Mouse (Mus musculus): ENCODE results near the gene Rest.

Rest gene

DNA sequence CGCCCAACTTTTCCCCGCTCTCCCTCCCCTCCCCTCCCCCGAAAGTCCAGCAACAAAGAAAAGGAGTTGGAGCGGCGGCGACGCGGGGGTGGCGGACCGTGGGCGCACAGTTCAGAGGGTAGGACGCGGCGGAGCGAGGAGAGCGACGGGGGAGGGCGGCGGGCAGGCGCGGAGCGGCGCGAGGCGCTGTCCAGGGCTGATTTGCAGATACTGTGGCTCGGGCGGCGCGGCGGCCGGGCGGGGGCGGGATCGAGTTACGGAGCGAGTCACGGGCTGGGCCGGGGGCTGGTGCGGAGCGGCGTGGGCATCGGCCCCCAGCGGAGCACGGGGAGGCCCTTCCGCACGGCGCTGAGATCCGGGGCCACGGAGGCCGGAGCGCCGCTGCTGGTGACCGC, 377 bp downstream of the Rest start:
- peak; percentile 75 for DNase-seq (ENCODE audit: low read depth, low spot score)

DNA sequence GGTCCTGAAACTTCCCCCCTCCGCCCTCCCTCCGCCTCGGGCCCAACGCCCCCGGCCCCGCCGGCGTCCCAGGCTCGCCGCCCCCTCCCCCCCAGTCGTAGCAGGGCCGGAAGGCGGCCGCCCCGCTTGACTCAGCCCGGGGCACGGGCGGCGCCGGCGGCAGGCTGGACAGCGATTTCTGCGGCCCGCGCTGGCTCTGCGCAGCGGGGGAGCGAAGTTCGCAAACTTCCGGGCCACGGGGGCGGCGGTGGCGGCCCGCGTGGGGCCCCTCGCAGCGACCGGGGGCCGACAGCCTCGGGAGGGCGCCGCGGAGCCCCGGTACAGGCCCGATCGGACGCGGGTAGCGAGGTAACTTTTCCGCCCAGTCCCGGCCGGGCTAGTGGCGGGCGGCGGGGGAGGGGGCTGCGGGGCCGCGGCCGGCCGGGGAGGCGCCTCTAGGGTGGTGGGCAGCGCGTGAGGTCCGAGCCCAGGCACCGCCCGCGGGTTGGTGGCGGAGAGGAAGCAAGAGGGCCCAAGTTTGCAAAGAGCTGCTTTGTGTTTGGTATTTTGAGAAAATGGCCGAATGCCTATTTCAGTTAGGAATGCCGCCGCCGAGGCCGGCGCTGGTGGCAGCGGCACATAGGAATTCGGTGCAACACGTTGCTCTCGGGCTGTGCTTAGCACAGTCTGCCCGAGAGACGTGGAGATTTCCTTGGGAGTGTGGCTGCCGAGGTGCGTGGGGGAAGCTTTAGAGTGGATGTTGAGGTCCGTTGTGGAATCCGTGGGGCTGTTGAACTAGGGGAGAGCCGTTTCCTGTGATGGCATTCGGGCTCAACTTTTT, 985 bp downstream of the Rest start:
- peak; percentile 69 for DNase-seq (ENCODE audit: low read depth, low spot score)

DNA sequence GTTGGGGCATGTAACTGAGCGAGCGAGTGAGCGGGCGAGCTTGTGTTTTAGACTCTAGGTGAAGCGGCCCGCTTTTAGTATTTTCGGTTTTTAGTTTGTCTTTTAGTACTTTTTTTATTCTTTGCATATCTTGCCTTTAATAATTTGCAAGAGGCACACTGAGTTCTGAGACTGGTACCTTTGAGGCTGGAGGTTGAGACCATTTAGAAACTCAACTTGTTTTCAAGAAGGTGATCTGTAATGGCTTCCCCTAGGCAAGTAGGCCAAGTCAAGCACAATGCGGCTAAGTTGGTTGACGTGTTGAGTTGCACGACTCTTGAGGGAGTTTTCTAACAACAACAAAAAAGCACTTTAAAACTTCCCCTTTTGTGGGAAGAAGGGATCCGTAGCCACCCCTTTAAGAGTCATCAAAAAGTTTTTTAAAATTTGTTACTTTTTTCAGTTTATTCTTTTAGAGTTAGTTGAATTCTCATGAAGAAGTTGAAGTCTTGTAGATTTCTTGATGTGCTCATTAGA, 1.7 kb downstream of the Rest start:
- peak; percentile 57 for DNase-seq (ENCODE audit: low read depth, low spot score)

DNA sequence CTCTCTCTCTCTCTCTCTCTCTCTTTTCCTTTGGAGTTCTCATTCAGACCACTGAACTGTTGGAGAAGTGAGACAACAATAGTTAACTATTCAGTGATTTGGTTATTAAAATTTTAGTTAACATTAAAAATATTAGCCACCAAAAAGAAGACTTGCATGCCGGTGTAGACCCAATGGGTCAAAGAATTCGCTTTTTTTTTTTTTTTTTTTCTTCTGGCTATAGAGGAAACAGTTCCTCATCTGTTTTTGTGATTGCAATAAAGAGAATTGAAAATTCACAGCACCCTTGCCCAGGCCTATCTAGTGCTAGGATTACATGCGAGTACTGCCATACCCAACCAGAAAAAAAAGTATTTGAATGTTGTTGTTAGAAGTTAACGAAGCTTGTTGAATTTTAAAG, 2.1 kb downstream of the Rest start:
- DNase-seq (ENCODE audit: low read depth, low spot score): no peak

DNA sequence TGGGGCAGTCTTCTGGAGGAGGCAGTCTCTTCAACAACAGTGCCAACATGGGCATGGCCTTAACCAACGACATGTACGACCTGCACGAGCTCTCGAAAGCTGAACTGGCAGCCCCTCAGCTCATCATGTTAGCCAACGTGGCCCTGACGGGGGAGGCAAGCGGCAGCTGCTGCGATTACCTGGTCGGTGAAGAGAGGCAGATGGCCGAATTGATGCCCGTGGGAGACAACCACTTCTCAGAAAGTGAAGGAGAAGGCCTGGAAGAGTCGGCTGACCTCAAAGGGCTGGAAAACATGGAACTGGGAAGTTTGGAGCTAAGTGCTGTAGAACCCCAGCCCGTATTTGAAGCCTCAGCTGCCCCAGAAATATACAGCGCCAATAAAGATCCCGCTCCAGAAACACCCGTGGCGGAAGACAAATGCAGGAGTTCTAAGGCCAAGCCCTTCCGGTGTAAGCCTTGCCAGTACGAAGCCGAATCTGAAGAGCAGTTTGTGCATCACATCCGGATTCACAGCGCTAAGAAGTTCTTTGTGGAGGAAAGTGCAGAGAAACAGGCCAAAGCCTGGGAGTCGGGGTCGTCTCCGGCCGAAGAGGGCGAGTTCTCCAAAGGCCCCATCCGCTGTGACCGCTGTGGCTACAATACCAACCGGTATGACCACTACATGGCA, 2.8 kb downstream of the Rest start:
- no peak for DNase-seq (ENCODE audit: low read depth, low spot score)

DNA sequence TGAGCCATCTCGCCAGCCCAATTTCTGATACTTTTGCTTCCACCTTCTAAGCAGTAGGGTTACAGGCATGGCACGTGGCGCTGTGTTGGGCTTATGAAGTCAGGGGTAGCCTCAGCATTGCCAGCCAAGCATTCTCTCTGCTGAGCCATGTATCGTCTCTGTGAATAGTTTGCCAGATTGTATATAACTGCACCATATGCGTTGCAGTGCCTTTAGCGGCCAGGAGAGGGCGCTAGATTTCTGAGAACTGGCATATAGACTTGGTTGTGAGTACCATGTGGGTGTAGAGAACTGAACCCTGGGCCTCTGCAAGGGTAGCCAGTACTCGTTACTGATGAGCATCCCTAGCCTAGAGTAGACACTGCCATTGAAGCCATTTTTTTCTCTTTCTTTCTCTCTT, 4.1 kb downstream of the Rest start:
- peak; percentile 61 for DNase-seq (ENCODE audit: low read depth, low spot score)

DNA sequence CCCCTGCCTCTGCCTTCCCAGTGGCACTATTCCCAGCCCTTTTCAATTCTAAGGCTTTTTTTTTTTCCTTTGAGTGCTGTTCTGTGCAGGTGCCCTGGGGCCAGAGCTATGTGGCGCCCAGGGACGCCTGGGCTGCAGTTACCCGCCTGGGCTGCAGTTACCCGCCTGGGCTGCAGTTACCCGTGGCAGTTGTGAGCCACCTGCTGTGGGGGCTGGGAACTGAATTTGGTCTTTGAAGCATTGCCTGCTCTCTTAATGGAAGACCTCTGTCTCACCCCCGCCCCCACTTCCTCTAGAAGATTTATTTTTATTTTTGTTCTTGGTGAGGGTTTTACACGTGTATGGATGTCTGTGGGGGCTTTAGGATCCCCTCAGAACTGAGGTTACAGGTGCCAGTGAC, 7.9 kb downstream of the Rest start:
- DNase-seq (ENCODE audit: low read depth, low spot score): peak; percentile 79

DNA sequence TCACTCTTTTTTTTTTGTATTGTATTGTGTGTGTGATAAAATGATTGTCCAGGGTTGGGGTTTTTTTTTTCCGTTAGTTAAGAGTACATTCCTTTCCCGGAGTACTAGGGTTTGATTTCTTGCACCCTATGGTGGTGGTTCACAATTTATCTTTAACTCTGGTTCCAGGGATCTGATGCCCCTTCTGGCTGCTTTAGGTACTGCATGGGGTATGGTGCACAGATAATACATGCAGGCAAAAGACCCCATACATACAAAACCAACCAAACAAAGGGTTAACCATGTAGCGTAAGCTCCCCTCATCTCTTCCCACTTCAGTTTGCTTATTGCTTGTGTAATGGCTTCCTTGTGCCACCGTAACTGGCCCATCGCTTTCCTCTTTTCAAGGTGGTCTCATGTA, 10.7 kb downstream of the Rest start:
- DNase-seq (ENCODE audit: low read depth, low spot score): peak; percentile 75

DNA sequence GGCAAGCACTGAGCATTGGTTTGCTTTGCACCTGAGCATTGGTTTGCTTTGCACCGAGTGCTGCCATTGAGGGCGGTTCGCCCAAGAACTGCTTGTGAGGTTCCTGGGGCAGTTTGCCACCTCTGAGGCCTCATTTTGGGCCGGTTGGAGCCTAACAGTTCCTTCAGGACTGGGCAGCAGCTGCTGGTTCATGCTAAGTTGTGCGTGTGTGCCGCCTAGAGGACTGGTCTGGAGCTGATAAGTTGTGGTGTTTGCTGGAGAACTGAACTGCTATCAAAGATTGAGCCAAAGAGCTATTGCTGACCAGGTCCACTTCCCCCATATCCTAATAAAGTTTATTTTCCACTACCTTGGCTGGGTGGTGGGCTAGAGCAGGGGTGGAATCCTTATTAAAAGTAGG, 11.9 kb downstream of the Rest start:
- DNase-seq (ENCODE audit: low read depth, low spot score): no peak

DNA sequence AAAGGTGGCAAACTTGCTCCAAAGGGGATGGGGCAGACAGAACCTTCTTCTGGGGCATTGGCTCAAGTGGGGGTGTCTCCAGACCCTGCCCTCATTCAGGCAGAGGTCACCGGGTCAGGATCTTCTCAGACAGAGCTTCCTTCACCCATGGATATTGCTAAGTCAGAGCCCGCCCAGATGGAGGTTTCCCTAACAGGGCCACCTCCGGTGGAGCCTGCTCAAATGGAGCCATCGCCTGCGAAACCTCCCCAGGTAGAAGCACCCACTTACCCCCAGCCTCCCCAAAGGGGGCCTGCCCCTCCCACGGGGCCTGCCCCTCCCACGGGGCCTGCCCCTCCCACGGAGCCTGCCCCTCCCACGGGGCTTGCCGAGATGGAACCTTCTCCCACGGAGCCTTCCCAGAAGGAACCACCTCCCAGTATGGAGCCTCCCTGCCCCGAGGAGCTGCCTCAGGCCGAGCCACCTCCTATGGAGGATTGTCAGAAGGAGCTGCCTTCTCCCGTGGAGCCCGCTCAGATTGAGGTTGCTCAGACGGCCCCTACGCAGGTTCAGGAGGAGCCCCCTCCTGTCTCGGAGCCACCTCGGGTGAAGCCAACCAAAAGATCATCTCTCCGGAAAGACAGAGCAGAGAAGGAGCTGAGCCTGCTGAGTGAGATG, 16.4 kb downstream of the Rest start:
- DNase-seq (ENCODE audit: low read depth, low spot score): no peak

DNA sequence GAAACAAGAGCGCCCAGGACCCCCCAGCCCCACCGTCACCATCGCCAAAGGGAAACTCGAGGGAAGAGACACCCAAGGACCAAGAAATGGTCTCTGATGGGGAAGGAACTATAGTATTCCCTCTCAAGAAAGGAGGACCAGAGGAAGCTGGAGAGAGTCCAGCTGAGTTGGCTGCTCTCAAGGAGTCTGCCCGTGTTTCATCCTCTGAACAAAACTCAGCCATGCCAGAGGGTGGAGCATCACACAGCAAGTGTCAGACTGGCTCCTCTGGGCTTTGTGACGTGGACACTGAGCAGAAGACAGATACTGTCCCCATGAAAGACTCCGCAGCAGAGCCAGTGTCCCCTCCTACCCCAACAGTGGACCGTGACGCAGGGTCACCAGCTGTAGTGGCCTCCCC, 17.0 kb downstream of the Rest start:
- no peak for DNase-seq (ENCODE audit: low read depth, low spot score)

DNA sequence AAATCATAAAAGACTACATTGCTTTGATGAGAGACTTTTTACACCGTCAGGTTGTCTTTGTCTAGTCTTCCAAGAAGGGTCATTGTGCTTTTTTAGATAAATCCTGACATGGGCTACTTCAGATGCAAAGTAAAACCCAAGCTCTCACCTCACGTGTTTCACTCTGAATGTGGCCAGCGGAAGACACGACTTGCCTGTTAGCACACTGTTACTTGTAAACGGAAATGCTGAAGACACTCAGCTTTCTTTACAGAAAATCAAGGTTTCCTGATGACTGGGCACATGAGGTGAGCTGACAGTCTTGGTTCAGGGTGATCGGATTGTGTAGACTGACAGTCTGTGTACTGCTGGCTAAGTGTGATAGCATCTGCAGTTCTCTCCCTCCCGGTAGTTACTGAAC, 20.4 kb downstream of the Rest start:
- DNase-seq (ENCODE audit: low read depth, low spot score): peak; percentile 27

DNA sequence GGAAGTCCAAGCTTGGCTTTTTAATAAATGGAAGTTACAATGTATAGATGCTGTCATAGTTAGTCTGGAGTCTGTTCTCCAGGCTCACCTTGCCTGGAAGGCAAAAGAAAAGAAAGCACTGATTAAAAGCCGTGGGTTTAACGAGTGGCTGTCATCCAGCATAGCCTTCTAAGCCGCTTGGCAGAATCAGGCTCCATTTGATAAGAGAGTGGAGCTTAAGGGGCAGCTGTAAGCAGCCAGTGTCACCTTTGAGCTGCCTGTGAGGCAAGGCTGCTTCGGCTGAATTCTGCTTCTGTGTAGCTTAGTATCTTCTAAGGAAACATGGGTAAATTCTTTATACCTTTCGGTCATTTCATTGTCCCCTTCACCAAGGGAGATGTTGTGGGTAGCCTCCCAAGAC, 21.6 kb downstream of the Rest start:
- no peak for DNase-seq (ENCODE audit: low read depth, low spot score)

DNA sequence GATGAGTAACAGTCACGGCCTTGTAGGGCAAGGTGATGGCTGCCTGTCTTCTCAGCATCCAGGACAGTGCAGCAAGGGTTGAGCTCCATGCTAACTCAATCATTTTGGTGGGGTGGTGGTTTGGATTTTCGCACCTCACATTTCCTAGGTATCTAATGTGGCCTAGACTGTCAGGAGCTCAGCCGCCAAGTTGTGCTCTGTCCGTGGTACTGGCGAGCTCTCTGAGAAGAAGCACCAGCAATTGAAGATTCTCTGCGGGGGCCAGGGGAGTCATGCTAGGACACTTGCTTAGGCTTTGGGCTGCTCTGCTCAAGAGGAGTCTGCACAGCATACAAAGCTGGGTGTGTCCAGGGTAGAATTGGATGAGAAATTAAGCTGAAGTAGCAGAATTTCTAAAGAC, 22.6 kb downstream of the Rest start:
- no peak for DNase-seq (ENCODE audit: low read depth, low spot score)

DNA sequence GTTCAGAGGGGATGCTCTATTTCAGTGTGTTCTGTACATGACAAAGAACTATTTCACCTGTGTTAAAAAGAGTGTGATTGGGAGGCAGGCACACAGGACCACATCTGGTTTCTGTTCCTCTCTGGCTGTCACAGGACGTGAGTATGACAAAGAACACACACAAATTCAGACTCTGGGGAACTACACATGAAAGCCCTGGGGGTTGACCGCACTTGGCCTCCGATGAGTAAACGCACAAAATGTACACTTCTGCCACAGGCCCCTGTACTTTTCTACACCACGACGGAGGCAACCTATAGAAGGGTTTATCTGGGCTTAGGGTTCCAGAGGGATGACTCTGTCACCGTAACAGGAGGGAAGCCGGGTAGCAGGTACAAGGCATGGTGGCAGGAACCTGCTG, 24.4 kb downstream of the Rest start:
- no peak for DNase-seq (ENCODE audit: low read depth, low spot score)

DNA sequence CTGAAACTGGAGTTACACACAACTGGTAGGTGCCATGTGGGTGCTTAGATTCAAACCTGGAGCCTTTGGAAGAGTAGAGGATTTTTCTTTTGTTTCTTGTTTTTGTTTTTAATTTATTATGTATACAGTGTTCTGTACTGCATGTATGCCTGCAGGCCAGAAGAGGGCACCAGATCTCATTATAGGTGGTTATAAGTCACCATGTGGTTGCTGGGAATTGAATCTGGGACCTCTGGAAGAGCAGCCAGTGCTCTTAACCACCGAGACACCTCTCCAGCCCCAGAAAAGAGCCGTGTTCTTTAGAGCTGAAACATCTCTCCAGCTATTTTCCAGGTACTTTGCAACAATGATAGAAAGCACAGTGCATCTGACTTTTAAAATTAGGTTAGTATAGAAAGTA, 25.3 kb downstream of the Rest start:
- no peak for DNase-seq (ENCODE audit: low read depth, low spot score)

DNA sequence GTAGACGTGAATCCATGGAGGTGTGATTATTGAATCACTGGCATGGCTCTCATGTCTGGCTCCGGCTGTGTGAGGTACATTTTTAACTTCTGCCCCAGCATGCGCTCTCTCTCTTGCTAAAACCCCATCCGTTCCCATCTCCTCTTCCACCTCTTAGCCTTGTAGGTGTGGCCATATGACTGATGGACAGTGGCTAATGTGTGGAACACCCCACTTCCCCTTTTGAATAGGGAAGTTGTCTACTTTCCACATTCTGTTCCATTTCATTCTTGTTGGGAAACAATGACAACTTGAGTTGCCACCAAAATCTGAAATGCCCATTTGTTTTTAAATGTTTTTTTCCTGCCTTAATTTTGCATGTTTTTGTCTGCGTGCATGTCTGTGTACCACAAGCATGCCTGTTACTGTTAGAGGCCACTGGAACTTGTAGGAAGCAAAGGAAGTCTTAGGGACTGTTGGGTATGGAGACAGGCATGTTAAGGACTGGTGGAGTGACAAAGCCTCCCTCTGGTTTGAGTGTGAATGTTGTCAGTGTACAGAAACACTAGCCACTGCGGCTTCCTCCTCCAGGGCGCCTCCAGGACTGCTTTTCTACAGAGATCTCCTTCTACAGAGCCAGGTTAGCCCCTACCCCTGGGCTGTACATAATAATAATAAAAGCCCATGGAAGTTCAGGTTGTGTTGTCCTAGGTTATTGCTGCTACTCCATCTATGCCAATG, 27.7 kb downstream of the Rest start:
- no peak for DNase-seq (ENCODE audit: low read depth, low spot score)

DNA sequence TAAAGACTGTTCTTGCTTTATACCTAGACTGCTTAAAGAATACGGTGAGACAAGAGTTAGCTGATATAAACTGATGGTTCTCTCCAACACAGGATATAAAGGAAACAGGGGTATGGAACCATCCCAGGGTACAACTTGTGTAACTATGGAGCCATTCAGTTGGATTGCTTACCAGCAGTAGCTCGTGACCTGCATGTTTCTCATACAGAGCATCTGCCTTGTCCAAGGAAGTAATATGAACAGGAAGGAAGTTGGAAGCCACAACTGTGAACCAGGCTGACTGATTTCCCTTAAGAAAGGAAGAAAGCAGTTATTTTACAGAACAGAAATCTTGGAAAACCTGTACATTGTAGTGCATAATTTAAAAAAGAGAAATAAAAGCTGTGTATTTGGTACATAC, 34.2 kb downstream of the Rest start:
- DNase-seq (ENCODE audit: low read depth, low spot score): no peak

DNA sequence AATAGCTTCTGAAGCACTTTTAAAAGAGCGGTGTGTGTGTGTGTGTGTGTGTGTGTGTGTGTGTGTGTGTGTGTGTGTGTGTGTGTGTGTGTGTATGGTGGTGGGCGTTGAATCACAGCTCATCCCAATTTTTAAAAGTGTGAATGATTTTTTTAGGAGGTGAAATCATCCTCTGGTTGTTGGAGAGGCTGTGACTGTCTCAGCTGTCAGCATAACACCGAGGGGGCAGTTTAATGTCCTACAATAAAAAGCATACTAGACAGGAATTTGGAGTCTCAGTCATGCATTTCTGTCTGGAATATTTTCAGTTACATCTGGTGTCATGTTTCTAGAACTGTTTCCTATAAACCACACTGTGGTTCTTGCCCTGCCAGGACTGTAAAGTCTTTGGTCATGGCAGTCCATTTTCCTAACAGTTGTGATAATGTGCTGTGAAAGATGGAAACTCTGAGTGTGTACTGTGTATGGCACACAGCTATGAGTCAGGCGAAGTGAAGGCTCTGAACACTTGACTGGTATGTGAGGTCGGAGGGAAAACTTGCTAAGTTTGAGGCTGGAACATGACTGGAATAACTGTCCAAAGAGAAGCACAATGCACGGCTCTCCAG, 36.1 kb downstream of the Rest start:
- DNase-seq (ENCODE audit: low read depth, low spot score): no peak

DNA sequence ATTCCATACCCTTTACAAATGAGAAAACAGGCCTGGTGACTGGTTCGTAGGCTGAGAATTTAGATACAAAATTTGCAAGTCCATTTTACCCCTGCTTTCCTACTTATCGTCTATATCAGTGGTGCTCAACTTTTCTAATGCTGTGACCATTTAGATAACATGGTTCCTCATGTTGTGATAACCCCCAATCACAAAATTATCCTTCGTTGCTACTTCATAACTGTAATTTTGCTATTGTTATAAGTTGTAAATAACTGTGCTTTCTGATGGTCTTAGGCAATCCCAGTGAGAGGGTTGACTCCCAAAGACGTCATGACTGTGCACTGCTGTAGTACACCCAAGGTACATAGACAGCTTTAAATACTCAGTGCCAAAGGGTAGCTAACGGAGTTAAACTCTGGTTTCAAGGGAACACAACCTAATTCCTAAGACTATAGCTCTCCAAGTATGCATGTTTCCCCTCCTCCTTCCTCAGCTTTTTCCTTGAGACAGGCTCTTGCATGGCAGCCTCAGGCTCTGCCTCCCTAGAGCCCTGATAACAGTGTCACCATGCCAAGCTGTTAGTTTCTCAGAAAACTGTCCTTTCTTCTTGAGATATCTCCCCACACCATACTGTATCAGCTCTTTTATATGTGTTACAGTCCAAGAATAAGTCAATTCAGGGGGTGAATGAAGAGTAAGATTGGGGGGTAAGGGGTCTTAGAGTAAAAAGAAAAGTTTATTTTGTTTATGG, 42.7 kb downstream of the Rest start:
- DNase-seq (ENCODE audit: low read depth, low spot score): no peak
